Mouse (Mus musculus): ENCODE results near the gene Tollip. TPM values are rescaled to one million over a fixed set of nuclear protein-coding genes. Genes with fewer than 3 reads are reported as not detected.

The Tollip gene
- polyA plus RNA-seq, 1 experiment = 99.6 TPM

DNA sequence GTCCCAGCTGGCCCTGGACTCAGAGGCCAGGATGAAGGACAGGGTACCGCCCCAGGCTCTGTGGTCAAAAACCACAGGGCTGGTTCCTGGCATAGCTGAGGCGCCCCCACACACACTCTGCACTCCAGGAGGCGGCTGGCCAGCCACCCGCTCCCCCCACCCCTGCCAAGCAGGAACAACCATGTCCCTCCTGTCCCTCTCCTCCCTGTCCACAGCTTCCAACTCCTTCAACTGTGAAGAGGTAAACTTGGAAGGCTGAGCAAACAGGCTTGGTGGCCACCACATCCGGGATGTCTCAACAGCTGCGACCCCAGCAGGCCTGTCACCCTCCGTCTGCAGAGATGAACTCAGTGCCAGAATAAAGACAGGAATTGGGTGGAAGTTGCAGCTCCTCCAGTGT is 82.4 kb downstream of the Tollip start:
- WGBS = 50% methylated on average over 7 of the region's 7 CpGs
- no peak overlapping the region for H3K4me3 ChIP-seq (replicated peaks; ENCODE audit: extremely low read depth, low read depth, low read length)
- no peak for DNase-seq
- peaks cover 2% of the 10 kb centered on the region; the same call in 1 of the 2 replicates for H3K4me1 ChIP-seq (ENCODE audit: control insufficient read depth, insufficient read depth, low read length)
- TF ChIP-seq POLR2A (IDR thresholded peaks at IDR 0.05; ENCODE audit: borderline replicate concordance, extremely low read depth, low read depth, low read length) = no peak
- TF ChIP-seq CTCF (IDR thresholded peaks at IDR 0.05; ENCODE audit: insufficient read depth, low read length) = no peak

Other genes starting within 250 kb of the Tollip start
- 1.8 and 53.0 TPM in 2 replicates for gene Muc2, start 228.2 kb downstream of the Tollip start, polyA plus RNA-seq (2012; rRNA removed)
- gene Muc5ac, start 129.5 kb downstream of the Tollip start, polyA plus RNA-seq (2012; rRNA removed) = 0.37 and 0.38 TPM in 2 replicates
- gene Muc5b, start 79.4 kb downstream of the Tollip start, polyA plus RNA-seq (2012; rRNA removed) = 15.6 and 25.6 TPM in 2 replicates
- gene Brsk2, start 31.2 kb upstream of the Tollip start, polyA plus RNA-seq (2012; rRNA removed) = 0.31 and 0.41 TPM in 2 replicates
- gene Mob2, start 142.6 kb upstream of the Tollip start, polyA plus RNA-seq (2012; rRNA removed) = 40.6 and 54.0 TPM in 2 replicates
- 30.1 and 33.3 TPM in 2 replicates for gene Dusp8, start 177.3 kb upstream of the Tollip start, polyA plus RNA-seq (2012; rRNA removed)
- not detected in 2 replicates for gene Gm45618, start 202.2 kb upstream of the Tollip start, polyA plus RNA-seq (2012; rRNA removed)
- gene Gm39115, start 217.5 kb upstream of the Tollip start, polyA plus RNA-seq (2012; rRNA removed) = not detected in 2 replicates
- not detected in 2 replicates for gene Gm45337, start 226.1 kb upstream of the Tollip start, polyA plus RNA-seq (2012; rRNA removed)
- not detected in 2 replicates for gene Gm29735, start 238.6 kb upstream of the Tollip start, polyA plus RNA-seq (2012; rRNA removed)
- gene Gm4553, start 247.2 kb upstream of the Tollip start, polyA plus RNA-seq (2012; rRNA removed) = not detected in 2 replicates